Mouse (Mus musculus): ENCODE results near the gene Wasf2. TPM values are rescaled to one million over a fixed set of nuclear protein-coding genes. Genes with fewer than 3 reads are reported as not detected.

The Wasf2 gene
- total and polyA plus RNA-seq, 3 experiments = 34.6 to 83.8 (median 77.5) TPM

DNA sequence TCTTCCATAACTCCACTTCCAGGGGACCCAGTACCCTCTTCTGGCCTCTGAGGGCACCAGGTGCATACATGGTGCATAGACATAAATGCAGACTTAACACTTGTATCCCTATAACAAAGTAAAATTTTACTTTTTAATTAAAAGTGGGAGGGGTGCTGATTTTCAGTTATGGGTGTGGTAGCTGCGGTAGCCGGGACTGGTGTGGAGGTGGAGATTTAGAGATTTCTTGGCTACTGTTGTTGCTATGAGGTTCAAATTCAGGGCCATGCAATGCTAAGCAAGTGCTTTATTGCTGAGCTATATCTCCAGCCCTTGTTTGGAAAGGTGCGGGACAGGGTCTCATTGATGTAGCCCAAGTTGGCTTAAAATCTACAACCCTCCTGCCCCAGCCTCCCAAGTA, 88.4 kb downstream of the Wasf2 start:
- TF ChIP-seq EP300 (IDR thresholded peaks at IDR 0.05; ENCODE audit: insufficient read depth, low read depth, low read length) = no peak
- TF ChIP-seq CTCF (IDR thresholded peaks at IDR 0.05) = no peak
- TF ChIP-seq POLR2A (IDR thresholded peaks at IDR 0.05; ENCODE audit: insufficient read depth, low read depth, low read length) = no peak
- no peaks in the 10 kb centered on the region; the same call in 1 of the 2 replicates for H3K4me1 ChIP-seq (ENCODE audit: control insufficient read depth, insufficient read depth, low read length)
- no peaks in the 10 kb centered on the region for H3K79me2 ChIP-seq (replicated peaks; ENCODE audit: control insufficient read depth, insufficient read depth, low read length)
- no peak for DNase-seq
- H3K4me3 ChIP-seq = no peak overlapping the region
- WGBS = 87% methylated on average over 3 of the region's 3 CpGs
- intact Hi-C loops (cut with DNase I) = loop anchor here (5.0 kb wide), 1 partner anchor 271 kb away; no protein-coding TSS in a partner anchor
- no peaks in the 10 kb centered on the region for H3K27me3 ChIP-seq (ENCODE audit: control insufficient read depth, insufficient read depth, low read length)
- no peak overlapping the region for H3K9ac ChIP-seq (ENCODE audit: low read depth, low read length)
- H3K27ac ChIP-seq = no peak overlapping the region
- H3K36me3 ChIP-seq (ENCODE audit: control insufficient read depth, insufficient read depth, low read length) = no peaks in the 10 kb centered on the region

DNA sequence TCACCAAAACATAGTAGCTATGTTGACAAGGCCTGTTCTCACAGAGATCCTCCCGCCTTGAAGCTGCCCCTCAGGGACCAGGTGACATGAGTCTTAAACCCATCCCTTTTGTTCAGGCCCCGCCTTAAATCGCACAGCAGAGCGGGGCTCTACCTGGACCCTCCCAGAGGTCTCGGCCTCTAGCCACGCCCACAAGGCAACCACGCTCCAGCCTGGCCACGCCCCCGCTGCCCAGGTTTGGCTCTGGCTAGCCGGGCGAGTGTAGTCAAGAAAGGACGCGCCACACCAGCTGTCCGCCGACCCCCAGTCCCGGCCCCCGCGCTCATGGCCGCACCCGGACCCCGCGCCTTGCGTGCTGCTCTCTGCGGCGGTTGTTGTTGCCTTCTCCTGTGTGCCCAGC, 90.4 kb downstream of the Wasf2 start:
- H3K9ac ChIP-seq (ENCODE audit: low read depth, low read length) = 0 out of 2 replicates have a peak overlapping the region, but pooled peaks have one; percentile 10
- H3K27me3 ChIP-seq (ENCODE audit: control insufficient read depth, insufficient read depth, low read length) = no peaks in the 10 kb centered on the region
- H3K27ac ChIP-seq = no peak overlapping the region
- TF ChIP-seq EP300 (IDR thresholded peaks at IDR 0.05; ENCODE audit: insufficient read depth, low read depth, low read length) (no peak), CTCF (IDR thresholded peaks at IDR 0.05) (no peak), POLR2A (IDR thresholded peaks at IDR 0.05; ENCODE audit: insufficient read depth, low read depth, low read length) (no peak)
- intact Hi-C loops (cut with DNase I) = no loop called here
- no peak overlapping the region for H3K4me3 ChIP-seq
- no peak for DNase-seq
- H3K36me3 ChIP-seq (ENCODE audit: control insufficient read depth, insufficient read depth, low read length) = no peaks in the 10 kb centered on the region
- H3K79me2 ChIP-seq (replicated peaks; ENCODE audit: control insufficient read depth, insufficient read depth, low read length) = no peaks in the 10 kb centered on the region
- 14% methylated on average over 25 of the region's 25 CpGs for WGBS
- no peaks in the 10 kb centered on the region; the same call in 1 of the 2 replicates for H3K4me1 ChIP-seq (ENCODE audit: control insufficient read depth, insufficient read depth, low read length)

DNA sequence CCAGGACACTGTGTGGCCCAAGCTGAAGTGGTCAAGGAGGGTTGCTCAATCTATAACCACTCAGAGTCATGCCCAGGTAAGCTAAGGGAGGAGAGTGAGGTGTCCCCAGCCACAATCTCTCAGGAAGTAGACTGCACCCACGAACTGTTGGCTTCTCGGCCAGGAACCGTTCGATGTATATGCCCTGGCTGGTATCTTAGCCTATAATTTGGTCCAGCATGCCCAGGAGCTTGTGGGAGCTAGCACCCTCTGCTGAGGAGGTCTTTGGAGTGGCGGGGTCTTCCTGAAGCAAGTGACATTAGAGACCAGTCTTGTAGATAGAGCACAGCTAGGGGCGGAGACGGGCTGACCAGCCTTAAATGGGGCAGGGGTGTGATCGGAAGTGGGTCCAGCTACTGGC, 91.4 kb downstream of the Wasf2 start:
- Histone ChIP-seq H3K27ac (no peak overlapping the region), H3K79me2 (replicated peaks; ENCODE audit: control insufficient read depth, insufficient read depth, low read length) (no peaks in the 10 kb centered on the region), H3K9ac (ENCODE audit: low read depth, low read length) (no peak overlapping the region), H3K36me3 (ENCODE audit: control insufficient read depth, insufficient read depth, low read length) (no peaks in the 10 kb centered on the region), H3K4me1 (ENCODE audit: control insufficient read depth, insufficient read depth, low read length) (no peaks in the 10 kb centered on the region; the same call in 1 of the 2 replicates), H3K4me3 (no peak overlapping the region), H3K27me3 (ENCODE audit: control insufficient read depth, insufficient read depth, low read length) (no peaks in the 10 kb centered on the region)
- intact Hi-C loops (cut with DNase I) = no loop called here
- 87% methylated on average over 8 of the region's 8 CpGs for WGBS
- TF ChIP-seq POLR2A (IDR thresholded peaks at IDR 0.05; ENCODE audit: insufficient read depth, low read depth, low read length) = no peak
- no peak for DNase-seq

DNA sequence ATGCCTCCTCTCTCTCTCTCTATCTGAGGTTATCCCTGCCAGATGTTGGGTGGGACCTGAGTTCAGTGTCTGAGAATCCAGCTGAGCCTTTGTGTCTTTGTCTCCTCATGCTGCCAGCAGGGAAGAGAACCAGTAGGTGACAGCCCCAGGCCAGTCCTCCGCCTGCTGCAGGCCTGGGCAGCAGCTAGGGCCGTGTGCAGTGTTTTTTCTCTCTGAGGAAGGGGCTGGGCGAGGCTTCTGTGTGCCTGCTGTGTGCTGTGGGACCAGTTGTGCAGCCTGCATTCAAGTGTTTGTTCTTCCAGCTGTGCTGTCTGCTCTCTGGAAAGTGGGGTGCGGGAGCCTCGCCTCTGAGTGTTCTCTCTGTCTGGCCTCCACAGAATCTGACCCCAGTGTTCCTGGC, 93.6 kb downstream of the Wasf2 start:
- Histone ChIP-seq H3K79me2 (replicated peaks; ENCODE audit: control insufficient read depth, insufficient read depth, low read length) (no peaks in the 10 kb centered on the region), H3K9ac (ENCODE audit: low read depth, low read length) (no peak overlapping the region), H3K4me3 (no peak overlapping the region), H3K27ac (no peak overlapping the region), H3K27me3 (ENCODE audit: control insufficient read depth, insufficient read depth, low read length) (no peaks in the 10 kb centered on the region), H3K36me3 (ENCODE audit: control insufficient read depth, insufficient read depth, low read length) (no peaks in the 10 kb centered on the region), H3K4me1 (ENCODE audit: control insufficient read depth, insufficient read depth, low read length) (no peaks in the 10 kb centered on the region)
- WGBS = 81% methylated on average over 5 of the region's 5 CpGs
- TF ChIP-seq POLR2A (IDR thresholded peaks at IDR 0.05; ENCODE audit: insufficient read depth, low read depth, low read length) (no peak), CTCF (IDR thresholded peaks at IDR 0.05) (no peak), EP300 (IDR thresholded peaks at IDR 0.05; ENCODE audit: insufficient read depth, low read depth, low read length) (no peak)
- intact Hi-C loops (cut with DNase I) = no loop called here
- no peak for DNase-seq

DNA sequence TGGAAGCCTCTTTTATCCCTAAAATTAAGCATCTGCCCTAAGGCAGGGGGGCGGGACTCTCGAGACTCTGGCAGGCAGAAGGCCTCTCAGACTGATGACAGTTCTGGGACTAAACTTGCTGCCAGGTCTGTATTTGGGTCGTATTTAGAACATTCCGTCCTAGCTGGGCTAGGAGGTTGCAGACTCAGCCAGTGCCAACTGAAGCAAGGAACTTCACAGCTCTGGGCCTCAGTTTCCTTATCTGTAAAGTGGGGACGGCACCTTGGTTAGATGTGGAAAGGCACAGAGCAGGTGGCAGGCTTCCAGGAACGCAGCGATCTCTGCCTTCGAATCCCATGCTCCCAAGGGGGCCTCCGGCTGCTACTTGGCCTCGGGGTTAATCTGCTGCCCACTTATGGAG, 95.8 kb downstream of the Wasf2 start:
- intact Hi-C loops (cut with DNase I) = no loop called here
- H3K79me2 ChIP-seq (replicated peaks; ENCODE audit: control insufficient read depth, insufficient read depth, low read length) = no peaks in the 10 kb centered on the region
- H3K4me3 ChIP-seq = no peak overlapping the region
- WGBS = 47% methylated on average over 10 of the region's 10 CpGs
- no peak overlapping the region; the same call in 1 of the 2 replicates for H3K27ac ChIP-seq
- H3K36me3 ChIP-seq (ENCODE audit: control insufficient read depth, insufficient read depth, low read length) = no peaks in the 10 kb centered on the region
- DNase-seq = peak; percentile 49 to 59
- H3K27me3 ChIP-seq (ENCODE audit: control insufficient read depth, insufficient read depth, low read length) = no peaks in the 10 kb centered on the region
- no peaks in the 10 kb centered on the region for H3K4me1 ChIP-seq (ENCODE audit: control insufficient read depth, insufficient read depth, low read length)
- H3K9ac ChIP-seq (ENCODE audit: low read depth, low read length) = no peak overlapping the region
- TF ChIP-seq POLR2A (IDR thresholded peaks at IDR 0.05; ENCODE audit: insufficient read depth, low read depth, low read length) (no peak), CTCF (IDR thresholded peaks at IDR 0.05) (no peak), EP300 (IDR thresholded peaks at IDR 0.05; ENCODE audit: insufficient read depth, low read depth, low read length) (peak; percentile 60; the same call in 1 of the 2 replicates)

DNA sequence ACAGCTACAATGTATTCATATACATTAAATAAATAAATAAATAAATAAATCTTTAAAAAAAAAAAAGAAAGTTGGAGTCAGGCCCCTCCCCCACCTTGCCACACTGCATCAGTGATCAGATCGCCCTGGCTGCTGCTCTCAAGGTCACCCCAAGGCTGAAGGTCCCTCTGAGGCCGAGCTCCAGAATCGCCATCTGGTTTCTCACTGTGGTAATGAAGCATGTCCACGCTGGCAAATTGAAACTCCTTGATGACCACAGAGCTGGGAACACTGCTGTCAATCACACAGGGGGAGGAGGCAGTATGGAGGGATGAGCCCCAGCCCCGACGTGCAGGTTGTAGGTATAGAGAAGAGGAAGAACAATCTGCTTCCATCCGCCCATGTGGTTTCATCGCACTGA, 97.3 kb downstream of the Wasf2 start:
- no peaks in the 10 kb centered on the region for H3K36me3 ChIP-seq (ENCODE audit: control insufficient read depth, insufficient read depth, low read length)
- H3K9ac ChIP-seq (ENCODE audit: low read depth, low read length) = no peak overlapping the region
- H3K4me1 ChIP-seq (ENCODE audit: control insufficient read depth, insufficient read depth, low read length) = no peaks in the 10 kb centered on the region
- intact Hi-C loops (cut with DNase I) = no loop called here
- no peaks in the 10 kb centered on the region for H3K79me2 ChIP-seq (replicated peaks; ENCODE audit: control insufficient read depth, insufficient read depth, low read length)
- no peak for DNase-seq
- no peaks in the 10 kb centered on the region for H3K27me3 ChIP-seq (ENCODE audit: control insufficient read depth, insufficient read depth, low read length)
- 76% methylated on average over 8 of the region's 8 CpGs for WGBS
- TF ChIP-seq EP300 (IDR thresholded peaks at IDR 0.05; ENCODE audit: insufficient read depth, low read depth, low read length) (no peak), CTCF (IDR thresholded peaks at IDR 0.05) (no peak), POLR2A (IDR thresholded peaks at IDR 0.05; ENCODE audit: insufficient read depth, low read depth, low read length) (no peak)
- no peak overlapping the region for H3K27ac ChIP-seq
- H3K4me3 ChIP-seq = no peak overlapping the region

All from heart, adult 2 months (tissue).